Mouse (Mus musculus): ENCODE data around the gene Serac1. TPM values are rescaled to one million over a fixed set of nuclear protein-coding genes. Genes with fewer than 3 reads are reported as not detected.

Gene Serac1
- polyA plus RNA-seq, 1 experiment from 2014 or later = 6.2 TPM

GRCm38 (mm10) chr17:6095579-6095978 is 16.0 kb upstream of the Serac1 start:
- no peak for ATAC-seq (replicated peaks; ENCODE audit: insufficient number of reproducible peaks, low FRiP score, low TSS enrichment, low read depth)
- H3K9ac ChIP-seq (replicated peaks; ENCODE audit: low read length) = no peak overlapping the region
- H3K4me1 ChIP-seq (ENCODE audit: control insufficient read depth, insufficient read depth, low read length) = no peaks in the 10 kb centered on the region
- no peak for DNase-seq (ENCODE audit: low spot score)
- no peak overlapping the region for H3K27ac ChIP-seq (replicated peaks; ENCODE audit: low read depth, low read length)
- H3K27me3 ChIP-seq (ENCODE audit: control insufficient read depth, insufficient read depth, low read length) = no peaks in the 10 kb centered on the region
- H3K36me3 ChIP-seq (replicated peaks; ENCODE audit: control insufficient read depth, insufficient read depth, low read depth, low read length) = no peaks in the 10 kb centered on the region
- H3K4me3 ChIP-seq (ENCODE audit: low read depth, low read length) = no peak overlapping the region
- H3K4me2 ChIP-seq (ENCODE audit: low read depth, low read length) = no peak overlapping the region
- no peaks in the 10 kb centered on the region for H3K9me3 ChIP-seq (replicated peaks; ENCODE audit: control insufficient read depth, low read length)

GRCm38 (mm10) chr17:6091604-6092003 is 12.1 kb upstream of the Serac1 start:
- no peaks in the 10 kb centered on the region for H3K27me3 ChIP-seq (ENCODE audit: control insufficient read depth, insufficient read depth, low read length)
- no peaks in the 10 kb centered on the region for H3K9me3 ChIP-seq (replicated peaks; ENCODE audit: control insufficient read depth, low read length)
- no peak overlapping the region for H3K4me3 ChIP-seq (ENCODE audit: low read depth, low read length)
- ATAC-seq (replicated peaks; ENCODE audit: insufficient number of reproducible peaks, low FRiP score, low TSS enrichment, low read depth) = no peak
- H3K4me1 ChIP-seq (ENCODE audit: control insufficient read depth, insufficient read depth, low read length) = no peaks in the 10 kb centered on the region
- no peak overlapping the region for H3K27ac ChIP-seq (replicated peaks; ENCODE audit: low read depth, low read length)
- DNase-seq (ENCODE audit: low spot score) = no peak
- 90% methylated on average over 6 of the region's 6 CpGs for WGBS
- no peak overlapping the region for H3K4me2 ChIP-seq (ENCODE audit: low read depth, low read length)
- no peak overlapping the region for H3K9ac ChIP-seq (replicated peaks; ENCODE audit: low read length)
- no peaks in the 10 kb centered on the region for H3K36me3 ChIP-seq (replicated peaks; ENCODE audit: control insufficient read depth, insufficient read depth, low read depth, low read length)

- no peak overlapping the region for H3K9ac ChIP-seq (replicated peaks; ENCODE audit: low read length)
- no peaks in the 10 kb centered on the region for H3K9me3 ChIP-seq (replicated peaks; ENCODE audit: control insufficient read depth, low read length)
- H3K4me3 ChIP-seq (ENCODE audit: low read depth, low read length) = no peak overlapping the region
- WGBS = 90% methylated on average over 5 of the region's 5 CpGs
- DNase-seq (ENCODE audit: low spot score) (no peak), ATAC-seq (replicated peaks; ENCODE audit: insufficient number of reproducible peaks, low FRiP score, low TSS enrichment, low read depth) (no peak)
- H3K4me2 ChIP-seq (ENCODE audit: low read depth, low read length) = no peak overlapping the region
- no peaks in the 10 kb centered on the region; the same call in none of the 2 replicates for H3K36me3 ChIP-seq (replicated peaks; ENCODE audit: control insufficient read depth, insufficient read depth, low read depth, low read length)
- H3K4me1 ChIP-seq (ENCODE audit: control insufficient read depth, insufficient read depth, low read length) = peaks cover 2% of the 10 kb centered on the region; the same call in 1 of the 2 replicates
- H3K27ac ChIP-seq (replicated peaks; ENCODE audit: low read depth, low read length) = no peak overlapping the region
- H3K27me3 ChIP-seq (ENCODE audit: control insufficient read depth, insufficient read depth, low read length) = no peaks in the 10 kb centered on the region
Measured at GRCm38 (mm10) chr17:6083323-6083890, 3.9 kb upstream of the Serac1 start.

GRCm38 (mm10) chr17:6073405-6073804 is 6.1 kb downstream of the Serac1 start:
- ATAC-seq (replicated peaks; ENCODE audit: insufficient number of reproducible peaks, low FRiP score, low TSS enrichment, low read depth) = no peak
- Histone ChIP-seq H3K4me3 (ENCODE audit: low read depth, low read length) (no peak overlapping the region), H3K9me3 (replicated peaks; ENCODE audit: control insufficient read depth, low read length) (no peaks in the 10 kb centered on the region), H3K4me1 (ENCODE audit: control insufficient read depth, insufficient read depth, low read length) (no peaks in the 10 kb centered on the region), H3K27ac (replicated peaks; ENCODE audit: low read depth, low read length) (no peak overlapping the region), H3K4me2 (ENCODE audit: low read depth, low read length) (no peak overlapping the region), H3K36me3 (replicated peaks; ENCODE audit: control insufficient read depth, insufficient read depth, low read depth, low read length) (no peaks in the 10 kb centered on the region), H3K27me3 (ENCODE audit: control insufficient read depth, insufficient read depth, low read length) (no peaks in the 10 kb centered on the region), H3K9ac (replicated peaks; ENCODE audit: low read length) (no peak overlapping the region)
- no peak for DNase-seq (ENCODE audit: low spot score)
- WGBS = 82% methylated on average over 7 of the region's 7 CpGs

- no peaks in the 10 kb centered on the region for H3K27me3 ChIP-seq (ENCODE audit: control insufficient read depth, insufficient read depth, low read length)
- WGBS = 85% methylated on average over 6 of the region's 6 CpGs
- H3K9me3 ChIP-seq (replicated peaks; ENCODE audit: control insufficient read depth, low read length) = no peaks in the 10 kb centered on the region
- no peaks in the 10 kb centered on the region; the same call in 1 of the 2 replicates for H3K36me3 ChIP-seq (replicated peaks; ENCODE audit: control insufficient read depth, insufficient read depth, low read depth, low read length)
- no peak for DNase-seq (ENCODE audit: low spot score)
- H3K4me3 ChIP-seq (ENCODE audit: low read depth, low read length) = no peak overlapping the region
- no peak overlapping the region for H3K4me2 ChIP-seq (ENCODE audit: low read depth, low read length)
- ATAC-seq (replicated peaks; ENCODE audit: insufficient number of reproducible peaks, low FRiP score, low TSS enrichment, low read depth) = no peak
- no peak overlapping the region for H3K27ac ChIP-seq (replicated peaks; ENCODE audit: low read depth, low read length)
- H3K4me1 ChIP-seq (ENCODE audit: control insufficient read depth, insufficient read depth, low read length) = no peaks in the 10 kb centered on the region
- no peak overlapping the region for H3K9ac ChIP-seq (replicated peaks; ENCODE audit: low read length)
Measured at GRCm38 (mm10) chr17:6069866-6070265, 9.7 kb downstream of the Serac1 start.

- H3K4me3 ChIP-seq (ENCODE audit: low read depth, low read length) = no peak overlapping the region
- DNase-seq (ENCODE audit: low spot score) (no peak), ATAC-seq (replicated peaks; ENCODE audit: insufficient number of reproducible peaks, low FRiP score, low TSS enrichment, low read depth) (no peak)
- H3K36me3 ChIP-seq (replicated peaks; ENCODE audit: control insufficient read depth, insufficient read depth, low read depth, low read length) = no peaks in the 10 kb centered on the region; the same call in 1 of the 2 replicates
- no peaks in the 10 kb centered on the region for H3K9me3 ChIP-seq (replicated peaks; ENCODE audit: control insufficient read depth, low read length)
- no peaks in the 10 kb centered on the region for H3K4me1 ChIP-seq (ENCODE audit: control insufficient read depth, insufficient read depth, low read length)
- no peak overlapping the region for H3K9ac ChIP-seq (replicated peaks; ENCODE audit: low read length)
- WGBS = 96% methylated on average over 7 of the region's 7 CpGs
- no peak overlapping the region for H3K27ac ChIP-seq (replicated peaks; ENCODE audit: low read depth, low read length)
- H3K27me3 ChIP-seq (ENCODE audit: control insufficient read depth, insufficient read depth, low read length) = no peaks in the 10 kb centered on the region
- H3K4me2 ChIP-seq (ENCODE audit: low read depth, low read length) = no peak overlapping the region
Measured at GRCm38 (mm10) chr17:6067613-6068012, 11.9 kb downstream of the Serac1 start.

GRCm38 (mm10) chr17:6066021-6066420 is 13.5 kb downstream of the Serac1 start:
- no peaks in the 10 kb centered on the region for H3K4me1 ChIP-seq (ENCODE audit: control insufficient read depth, insufficient read depth, low read length)
- H3K36me3 ChIP-seq (replicated peaks; ENCODE audit: control insufficient read depth, insufficient read depth, low read depth, low read length) = no peaks in the 10 kb centered on the region; the same call in 1 of the 2 replicates
- no peak for DNase-seq (ENCODE audit: low spot score)
- no peak overlapping the region for H3K27ac ChIP-seq (replicated peaks; ENCODE audit: low read depth, low read length)
- no peak overlapping the region for H3K4me2 ChIP-seq (ENCODE audit: low read depth, low read length)
- no peaks in the 10 kb centered on the region for H3K9me3 ChIP-seq (replicated peaks; ENCODE audit: control insufficient read depth, low read length)
- no peak for ATAC-seq (replicated peaks; ENCODE audit: insufficient number of reproducible peaks, low FRiP score, low TSS enrichment, low read depth)
- H3K4me3 ChIP-seq (ENCODE audit: low read depth, low read length) = no peak overlapping the region
- no peaks in the 10 kb centered on the region for H3K27me3 ChIP-seq (ENCODE audit: control insufficient read depth, insufficient read depth, low read length)
- no peak overlapping the region for H3K9ac ChIP-seq (replicated peaks; ENCODE audit: low read length)
- 89% methylated on average over 2 of the region's 2 CpGs for WGBS

GRCm38 (mm10) chr17:6063532-6063931 is 16.0 kb downstream of the Serac1 start:
- no peaks in the 10 kb centered on the region for H3K27me3 ChIP-seq (ENCODE audit: control insufficient read depth, insufficient read depth, low read length)
- no peaks in the 10 kb centered on the region; the same call in 1 of the 2 replicates for H3K36me3 ChIP-seq (replicated peaks; ENCODE audit: control insufficient read depth, insufficient read depth, low read depth, low read length)
- no peak overlapping the region for H3K27ac ChIP-seq (replicated peaks; ENCODE audit: low read depth, low read length)
- no peak overlapping the region for H3K9ac ChIP-seq (replicated peaks; ENCODE audit: low read length)
- no peaks in the 10 kb centered on the region for H3K4me1 ChIP-seq (ENCODE audit: control insufficient read depth, insufficient read depth, low read length)
- no peaks in the 10 kb centered on the region for H3K9me3 ChIP-seq (replicated peaks; ENCODE audit: control insufficient read depth, low read length)
- no peak for ATAC-seq (replicated peaks; ENCODE audit: insufficient number of reproducible peaks, low FRiP score, low TSS enrichment, low read depth)
- WGBS = 90% methylated on average over 5 of the region's 5 CpGs
- no peak for DNase-seq (ENCODE audit: low spot score)
- no peak overlapping the region for H3K4me3 ChIP-seq (ENCODE audit: low read depth, low read length)
- no peak overlapping the region for H3K4me2 ChIP-seq (ENCODE audit: low read depth, low read length)

Data from embryonic facial prominence, embryonic 11.5 days (tissue).